Mouse (Mus musculus) CH12.LX (cell line): ENCODE results near the gene Necap1.

ENCODE experiments used
- CTCF ChIP-seq, 2 experiments: IDR thresholded peaks in 1 of 2; conservative IDR thresholded peaks in 1 of 2; 2 replicates each; pipeline ENCODE4 v1.5.1; 2011 to 2012; ENCODE audit warnings: low read depth in 2 of 2, low read length in 2 of 2, improper control_type of control experiment in 1 of 2, inconsistent platforms in 1 of 2, mild to moderate bottlenecking in 1 of 2, moderate library complexity in 1 of 2
- EP300 ChIP-seq: IDR thresholded peaks from 2 replicates; pipeline ENCODE4 v1.6.1; 2011; ENCODE audit warnings: low read length, improper control_type of control experiment
- MAX ChIP-seq: IDR thresholded peaks from 2 replicates; pipeline ENCODE4 v1.6.1; 2011; ENCODE audit warnings: low read length, improper control_type of control experiment
- MAZ ChIP-seq: IDR thresholded peaks from 2 replicates; pipeline ENCODE4 v1.6.1; 2012; ENCODE audit warnings: low read depth, mild to moderate bottlenecking, inconsistent platforms, low read length, improper control_type of control experiment, moderate library complexity
- NRF1 ChIP-seq: IDR thresholded peaks from 2 replicates; pipeline ENCODE4 v1.6.1; 2014; ENCODE audit warnings: low read depth, mild to moderate bottlenecking, inconsistent platforms, low read length, improper control_type of control experiment, moderate library complexity
- POLR2A ChIP-seq: IDR thresholded peaks from 2 replicates; pipeline ENCODE4 v1.6.1; 2011; ENCODE audit warnings: low read depth, mild to moderate bottlenecking, improper control_type of control experiment, low read length
- RAD21 ChIP-seq: IDR thresholded peaks from 2 replicates; pipeline ENCODE4 v1.6.1; 2011; ENCODE audit warnings: low read depth, mild to moderate bottlenecking, low read length, improper control_type of control experiment, moderate library complexity
- TBP ChIP-seq: conservative IDR thresholded peaks from 2 replicates; pipeline ENCODE4 v1.6.1; 2011; ENCODE audit warnings: low read depth, low read length, improper control_type of control experiment
- TCF12 ChIP-seq: IDR thresholded peaks from 2 replicates; pipeline ENCODE4 v1.6.1; 2014; ENCODE audit warnings: low read depth, mild to moderate bottlenecking, inconsistent platforms, low read length, improper control_type of control experiment
- ZC3H11A ChIP-seq: IDR thresholded peaks from 2 replicates; pipeline ENCODE4 v1.6.1; 2012; ENCODE audit warnings: low read depth, mild to moderate bottlenecking, inconsistent platforms, low read length, improper control_type of control experiment

GRCm38 (mm10) chr6:122832880-122833279 lies 41.4 kb upstream of the Necap1 start:
- TF ChIP-seq MAZ, result no peak
- TF ChIP-seq CTCF (conservative IDR thresholded peaks at IDR 0.05 in 1 of 2, IDR thresholded peaks at IDR 0.05 in 1 of 2; ENCODE audit: low read depth in 2 of 2, low read length in 2 of 2), result no peak
- no peak for TF ChIP-seq MAX
- TF ChIP-seq EP300, result no peak
- no peak for TF ChIP-seq TBP
- TF ChIP-seq POLR2A, result no peak
- no peak for TF ChIP-seq RAD21
- TF ChIP-seq NRF1, result no peak
- TF ChIP-seq TCF12, result no peak
- no peak for TF ChIP-seq ZC3H11A
